Comparison of ENCODE assay signal across 8 mouse cellular contexts in the genomic region with DNA sequence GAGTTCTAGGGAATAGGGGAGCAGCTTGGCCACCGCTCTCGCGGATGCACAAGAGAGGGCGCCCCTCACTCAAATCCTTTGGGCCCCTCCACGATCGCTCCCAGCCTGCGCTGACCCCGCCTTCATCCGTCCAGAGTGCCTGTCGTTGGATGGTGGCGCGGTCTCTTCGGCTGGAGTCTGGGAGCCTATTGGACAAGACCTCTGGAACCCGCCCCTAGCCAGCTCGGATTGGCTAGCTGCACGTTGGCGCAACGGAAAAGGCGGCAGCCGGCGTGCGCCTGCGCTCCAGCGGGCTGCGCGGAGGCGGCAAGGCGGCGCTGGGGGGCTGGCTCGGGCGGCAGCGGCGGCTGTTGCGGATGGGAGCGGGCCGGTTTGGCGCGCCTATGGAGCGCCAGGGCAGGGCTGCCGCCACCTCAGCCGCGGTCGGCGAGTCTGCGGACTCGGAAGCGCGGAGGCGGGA. TPM values are rescaled to one million over a fixed set of nuclear protein-coding genes. Genes with fewer than 3 reads are reported as not detected.
DNase-seq lines count a peak whose midpoint lies in the region; ATAC-seq lines count a peak whose summit lies in the region.

Pank2 (plus strand) TSS at position 283 of the 460 bp plus-strand sequence.

- H3K4me2 ChIP-seq in hindbrain, embryonic 12.5 days (replicated peaks): peak within 1 kb of the TSS; percentile 69

- H3K9me3 ChIP-seq in hindbrain, embryonic 12.5 days (replicated peaks): no peaks in the 10 kb centered on the region

- ATAC-seq in hindbrain, embryonic 12.5 days (ENCODE audit: low FRiP score): peak; percentile 100

- peak within 1 kb of the TSS; percentile 93 for H3K9ac ChIP-seq in hindbrain, embryonic 12.5 days

- H3K36me3 ChIP-seq in hindbrain, embryonic 12.5 days: no peaks in the 10 kb centered on the region

- H3K27me3 ChIP-seq in hindbrain, embryonic 12.5 days: no peaks in the 10 kb centered on the region

- peak within 1 kb of the TSS; percentile 84 for H3K4me3 ChIP-seq in hindbrain, embryonic 12.5 days

- peak within 1 kb of the TSS; percentile 99 for H3K27ac ChIP-seq in hindbrain, embryonic 12.5 days

- peak; percentile 97 for DNase-seq in NIH3T3 (ENCODE audit: low read depth)
- peak; percentile 98 to 99 for DNase-seq in cerebellum, postnatal 10 days
- DNase-seq in frontal cortex, postnatal 10 days (ENCODE audit: low spot score in 2 of 2): peak; percentile 97 to 98
- DNase-seq in layer of hippocampus, postnatal 14 days (ENCODE audit: low spot score in 2 of 2): peak; percentile 98 to 99
- peak; percentile 97 for DNase-seq in lung, postnatal 14 days
- peak; percentile 90 for DNase-seq in retina, adult 2 months (ENCODE audit: low read depth, low spot score)
- peak; percentile 97 to 99 for DNase-seq in thymus, postnatal 36 days

- WGBS in hindbrain, embryonic 12.5 days: under 1% methylated on average over 48 of the region's 49 CpGs

- peaks cover 28% of the 10 kb centered on the region for H3K4me1 ChIP-seq in hindbrain, embryonic 12.5 days

RNA-seq across cellular contexts. Expression of gene Pank2, which starts in this region (rescaled TPM):
- polyA plus RNA-seq in hindbrain, embryonic 12.5 days (2016; fragmentation: Nextera tagmentation; extraction: Ambion mirVana): 57.4 and 62.2 TPM in 2 replicates
- 10 to 100 TPM; 58.3 to 60.1 TPM for total RNA-seq in layer of hippocampus, postnatal 14 days (2021)

Comparison
In these comparisons a context has a peak if more than half of its experiments do, and no peak if none do; other contexts are left out.
1. Peak in every context shown above with its lines: DNase-seq, ATAC-seq, H3K4me3 ChIP-seq and H3K27ac ChIP-seq.